Mouse (Mus musculus): ENCODE measurements around the gene Smim4.

DNA sequence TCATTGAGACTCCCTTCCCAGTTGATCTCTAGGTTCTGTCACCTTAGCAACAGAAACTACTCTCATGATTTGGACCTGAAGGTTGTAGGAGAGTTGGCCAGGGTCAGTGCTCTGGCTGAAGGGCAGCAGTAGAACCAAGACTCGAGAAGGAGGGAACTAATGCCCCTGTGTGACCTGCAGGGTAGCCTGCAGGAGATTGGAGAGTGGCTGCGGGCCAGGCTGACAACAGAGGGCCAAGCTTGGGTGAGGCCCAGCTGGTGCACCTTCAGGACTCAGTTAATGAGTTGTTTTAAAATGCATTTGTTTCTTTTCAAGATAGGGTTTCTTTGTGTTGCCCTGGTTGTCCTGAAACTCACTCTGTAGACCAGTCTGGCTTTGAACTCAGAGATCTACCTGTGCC lies 36.3 kb upstream of the Smim4 start:
- TF ChIP-seq CTCF (IDR thresholded peaks at IDR 0.05; ENCODE audit: low read depth, low read length), result no peak
- no peak for TF ChIP-seq POLR2A (IDR thresholded peaks at IDR 0.05; ENCODE audit: borderline replicate concordance, low read depth, low read length)
